Mouse (Mus musculus) heart, embryonic 10.5 days (tissue): ENCODE results near the gene Plcg2. TPM values are rescaled to one million over a fixed set of nuclear protein-coding genes. Genes with fewer than 3 reads are reported as not detected.

ENCODE experiments used
- DNase-seq: peaks from one replicate; pipeline ENCODE4 v3.0.0-alpha.2; 2017; ENCODE audit warnings: low spot score
- H3K27ac ChIP-seq: fragments of 300-500 bp; sonication (generic); 2 replicates; pipeline ENCODE4 v1.5.1; 2016; ENCODE audit warnings: mild to moderate bottlenecking
- H3K27me3 ChIP-seq: fragments of 300-500 bp; sonication (generic); 2 replicates; pipeline ENCODE4 v1.6.1; 2016; ENCODE audit warnings: mild to moderate bottlenecking; ENCODE audit not compliant: poor library complexity, insufficient read depth, severe bottlenecking
- H3K36me3 ChIP-seq: fragments of 300-500 bp; sonication (generic); 2 replicates; pipeline ENCODE4 v1.6.1; 2016; ENCODE audit warnings: mild to moderate bottlenecking, moderate library complexity
- H3K4me1 ChIP-seq: fragments of 300-500 bp; sonication (generic); 2 replicates; pipeline ENCODE4 v1.6.1; 2016; ENCODE audit warnings: mild to moderate bottlenecking
- H3K4me3 ChIP-seq: fragments of 300-500 bp; sonication (generic); 2 replicates; pipeline ENCODE4 v1.5.1; 2016; ENCODE audit warnings: mild to moderate bottlenecking, moderate library complexity
- H3K9me3 ChIP-seq: fragments of 300-500 bp; sonication (generic); 2 replicates; pipeline ENCODE4 v1.6.1; 2016; ENCODE audit warnings: mild to moderate bottlenecking, moderate library complexity
- WGBS: fragments of 180-500 bp; shearing (Covaris S2); methylation state at CpG from one replicate; pipeline ENCODE4 v1.1.7; 2016; 5-methylcytosine and 5-hydroxymethylcytosine counted together
- polyA plus RNA-seq: library from polyadenylated mRNA; unstranded; fragments of >200 nt; fragmentation: Nextera tagmentation; extraction: Ambion mirVana; gene quantifications from 2 replicates; pipeline ENCODE4 v1.2.1, GENCODE M21; 2016

Plcg2 gene
- 6.8 and 8.3 TPM in 2 replicates for polyA plus RNA-seq

DNA sequence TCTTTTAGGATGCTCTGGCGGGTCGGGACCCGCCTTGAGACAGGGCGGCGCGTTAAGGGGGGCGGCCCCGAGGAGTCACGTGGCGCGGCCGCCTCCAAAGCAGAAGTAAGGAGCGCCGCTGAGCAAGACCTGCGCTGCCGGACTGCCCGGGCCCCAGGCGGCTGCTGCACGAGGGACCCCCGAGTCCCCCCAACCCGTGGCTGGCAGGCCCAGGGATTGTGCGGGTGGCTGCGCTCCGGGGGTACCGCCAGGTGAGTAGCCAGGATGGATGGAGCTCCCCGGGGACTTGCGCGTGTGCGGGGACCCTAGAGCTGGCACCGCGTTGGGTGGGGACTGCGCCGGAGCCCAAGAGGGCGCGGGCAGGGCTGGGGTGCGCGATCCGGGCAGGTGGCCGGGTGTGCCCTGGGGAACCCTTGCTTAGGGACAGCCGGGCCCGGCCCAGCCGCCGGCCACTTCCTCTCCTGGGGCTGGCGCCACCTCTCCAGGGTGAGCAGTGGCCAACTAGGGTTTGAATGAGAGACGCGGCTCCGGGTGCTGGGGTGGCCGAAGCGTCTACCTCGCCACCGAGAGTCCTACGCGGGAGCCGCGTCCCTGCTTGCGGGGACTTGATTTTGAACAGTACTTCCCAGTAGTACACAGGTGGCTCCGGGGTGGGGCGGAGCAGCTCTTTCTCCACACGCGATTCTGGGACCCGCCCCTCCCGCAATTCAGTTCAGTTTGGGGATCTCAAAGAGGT is at the start of gene Plcg2:
Gene Plcg2 (plus strand): TSS at position 113 of the 736 bp plus-strand sequence.
- H3K27ac ChIP-seq = peak within 1 kb of the TSS; percentile 82
- no peaks in the 10 kb centered on the region for H3K9me3 ChIP-seq
- peak within 1 kb of the TSS; percentile 79 for H3K4me3 ChIP-seq
- DNase-seq = no peak
- H3K27me3 ChIP-seq = peaks cover 41% of the 10 kb centered on the region
- no peaks in the 10 kb centered on the region for H3K36me3 ChIP-seq
- 1% methylated on average over 62 of the region's 62 CpGs for whole genome bisulfite sequencing
- peaks cover 33% of the 10 kb centered on the region for H3K4me1 ChIP-seq

DNA sequence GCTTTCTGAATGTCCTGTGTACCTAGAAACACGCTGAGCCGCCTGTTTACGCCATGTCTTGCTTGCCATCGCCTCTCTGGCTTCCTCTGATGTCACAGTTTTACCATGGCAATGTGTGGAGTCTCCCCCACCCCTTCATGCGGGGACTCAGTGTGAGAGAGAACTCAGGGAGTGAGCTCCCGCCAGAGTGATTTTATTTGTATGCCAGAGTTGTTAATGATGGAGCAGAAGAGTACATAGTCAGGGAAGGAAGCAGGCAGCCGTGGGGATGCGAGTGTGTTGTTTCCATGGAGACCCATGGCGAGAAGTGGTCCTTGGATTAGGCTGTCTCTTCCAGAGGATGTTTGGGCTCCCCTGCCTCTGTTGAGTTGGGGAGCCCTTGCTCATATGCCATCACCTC is 47.0 kb upstream of the Plcg2 start:
- peaks cover 79% of the 10 kb centered on the region for H3K36me3 ChIP-seq
- WGBS = 87% methylated on average over 9 of the region's 9 CpGs
- DNase-seq = no peak
- H3K4me1 ChIP-seq = 0 out of 2 replicates have a peak, but pooled peaks cover 3% of the 10 kb centered on the region
- no peak overlapping the region for H3K27ac ChIP-seq
- H3K4me3 ChIP-seq = no peak overlapping the region
- H3K27me3 ChIP-seq = no peaks in the 10 kb centered on the region
- H3K9me3 ChIP-seq = no peaks in the 10 kb centered on the region

DNA sequence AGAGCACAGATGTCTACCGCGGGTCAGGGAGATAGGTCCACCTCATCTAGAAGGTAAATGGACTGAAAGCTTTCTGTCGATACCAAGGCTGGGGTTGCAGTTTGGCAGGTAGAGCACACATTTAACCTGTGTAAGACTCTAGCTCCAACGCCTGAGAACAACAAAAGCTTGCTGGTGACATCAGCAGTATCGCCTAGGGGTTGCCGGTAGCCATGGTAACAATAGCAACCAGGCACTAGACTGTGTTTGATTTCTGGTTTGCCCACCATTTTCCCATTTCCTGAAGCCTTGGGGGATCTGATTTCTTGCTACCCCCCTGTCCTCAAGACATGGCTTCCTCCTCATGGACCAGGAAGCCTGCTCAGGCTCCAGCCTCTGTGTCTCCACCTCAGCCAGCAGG is 44.1 kb upstream of the Plcg2 start:
- WGBS = 77% methylated on average over 6 of the region's 6 CpGs

DNA sequence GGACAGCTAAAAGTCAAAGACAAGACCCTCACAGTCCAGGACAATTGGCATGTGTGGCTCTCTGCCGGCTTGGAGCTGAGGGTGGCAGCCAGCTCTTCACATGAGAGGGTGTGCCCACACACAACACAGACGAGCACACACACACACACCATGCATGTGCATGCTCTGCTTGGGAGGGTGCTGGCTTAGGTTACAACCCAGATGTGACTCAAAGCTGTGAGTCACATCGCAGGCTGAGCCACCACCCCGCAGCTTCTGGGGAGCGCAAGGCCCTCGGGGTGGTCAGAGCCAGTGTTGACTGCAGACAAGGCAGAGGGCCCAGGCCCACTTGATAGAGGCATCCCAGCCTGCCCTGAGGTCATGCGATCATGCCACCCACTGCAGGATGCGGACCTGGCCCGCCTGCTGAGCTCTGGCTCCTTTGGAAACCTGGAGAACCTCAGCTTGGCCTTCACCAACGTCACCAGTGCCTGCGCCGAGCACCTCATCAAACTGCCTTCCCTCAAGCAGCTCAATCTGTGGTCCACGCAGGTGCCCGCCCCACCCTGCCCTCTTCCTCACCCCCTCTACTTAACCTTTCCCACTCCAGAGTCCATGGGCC is 43.5 kb upstream of the Plcg2 start:
- Histone ChIP-seq H3K4me3 (no peak overlapping the region), H3K9me3 (no peaks in the 10 kb centered on the region), H3K27ac (no peak overlapping the region), H3K36me3 (peaks cover 66% of the 10 kb centered on the region), H3K4me1 (peaks cover 13% of the 10 kb centered on the region; the same call in 1 of the 2 replicates), H3K27me3 (no peaks in the 10 kb centered on the region)
- 88% methylated on average over 14 of the region's 14 CpGs for WGBS
- no peak for DNase-seq

More for the DNA sequence above, 44.1 kb upstream of the Plcg2 start:
- Histone ChIP-seq H3K9me3 (no peaks in the 10 kb centered on the region), H3K36me3 (peaks cover 71% of the 10 kb centered on the region), H3K27me3 (no peaks in the 10 kb centered on the region), H3K4me3 (no peak overlapping the region), H3K27ac (no peak overlapping the region), H3K4me1 (peaks cover 13% of the 10 kb centered on the region; the same call in 1 of the 2 replicates)
- no peak for DNase-seq

DNA sequence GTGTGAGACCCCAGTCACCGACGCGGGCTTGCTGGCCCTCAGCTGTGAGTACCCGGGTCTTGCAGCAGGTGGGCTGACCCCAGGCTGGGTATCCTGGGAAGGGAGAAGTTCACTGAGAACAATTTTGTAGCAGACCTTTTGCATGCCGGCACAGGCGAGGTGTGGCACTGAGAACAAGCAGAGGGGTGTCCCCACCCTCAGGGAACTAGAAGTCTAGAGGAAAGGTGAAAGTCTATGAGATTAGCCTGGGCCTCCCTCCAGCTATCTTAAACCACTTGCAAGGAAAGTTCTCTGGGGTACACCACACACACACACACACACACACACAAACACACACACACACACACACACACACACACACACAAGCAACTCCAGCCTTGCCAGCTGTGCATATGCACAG is 42.4 kb upstream of the Plcg2 start:
- Histone ChIP-seq H3K4me3 (no peak overlapping the region), H3K27ac (no peak overlapping the region), H3K27me3 (no peaks in the 10 kb centered on the region), H3K4me1 (peaks cover 13% of the 10 kb centered on the region; the same call in 1 of the 2 replicates), H3K36me3 (peaks cover 61% of the 10 kb centered on the region), H3K9me3 (no peaks in the 10 kb centered on the region)
- WGBS = 87% methylated on average over 6 of the region's 6 CpGs
- DNase-seq = no peak

DNA sequence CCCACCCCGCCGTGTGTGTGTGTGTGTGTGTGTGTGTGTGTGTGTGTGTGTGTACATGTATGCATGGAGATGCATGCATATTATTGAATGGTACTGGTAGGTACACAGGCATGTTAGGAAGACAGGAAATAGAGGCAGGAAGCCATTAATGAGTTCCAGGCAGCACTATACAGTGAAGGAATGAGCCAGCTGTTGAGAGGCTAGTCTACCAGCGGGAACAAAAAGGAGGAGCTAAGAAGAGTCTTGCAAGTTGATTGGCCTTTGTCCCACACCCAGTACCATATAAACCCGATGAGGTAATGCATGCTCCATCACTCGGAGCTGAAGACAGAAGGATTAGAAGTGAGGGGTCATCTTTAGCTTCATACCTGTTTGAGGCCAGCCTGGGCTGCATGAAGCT is 39.7 kb upstream of the Plcg2 start:
- H3K36me3 ChIP-seq = peaks cover 46% of the 10 kb centered on the region
- no peaks in the 10 kb centered on the region for H3K9me3 ChIP-seq
- DNase-seq = no peak
- H3K4me1 ChIP-seq = peaks cover 13% of the 10 kb centered on the region; the same call in 1 of the 2 replicates
- H3K27me3 ChIP-seq = no peaks in the 10 kb centered on the region
- WGBS = 61% methylated on average over 5 of the region's 5 CpGs
- no peak overlapping the region for H3K27ac ChIP-seq
- H3K4me3 ChIP-seq = no peak overlapping the region

DNA sequence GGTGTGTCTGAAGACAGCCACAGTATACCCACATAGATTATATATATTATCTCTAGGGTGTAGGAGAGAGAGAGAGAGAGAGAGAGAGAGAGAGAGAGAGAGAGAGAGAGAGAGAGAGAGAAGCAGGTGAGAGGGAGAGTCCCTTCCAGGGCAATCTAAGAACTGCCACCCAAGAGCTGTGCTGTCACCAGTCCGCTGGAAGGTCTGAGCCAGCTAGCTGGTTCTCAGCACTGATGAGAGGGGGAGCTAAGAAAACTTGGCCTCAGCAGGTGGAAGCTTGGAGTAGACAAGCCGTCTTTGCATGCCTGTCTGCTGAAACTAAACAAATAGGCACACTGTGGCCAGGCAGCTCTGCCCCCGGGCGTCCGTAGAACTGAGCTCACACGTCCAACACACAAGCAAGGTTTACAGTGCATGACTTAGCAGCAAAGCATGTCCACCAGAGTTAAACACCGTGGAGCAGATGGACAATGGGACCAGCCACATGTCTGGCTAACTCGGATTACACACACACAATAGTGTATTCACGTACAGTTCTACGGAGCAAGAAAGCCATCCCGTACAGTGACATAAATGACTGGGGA is 35.3 kb upstream of the Plcg2 start:
- Histone ChIP-seq H3K4me1 (peaks cover 10% of the 10 kb centered on the region; the same call in 1 of the 2 replicates), H3K27me3 (no peaks in the 10 kb centered on the region), H3K4me3 (no peak overlapping the region), H3K36me3 (peaks cover 5% of the 10 kb centered on the region), H3K9me3 (no peaks in the 10 kb centered on the region), H3K27ac (no peak overlapping the region)
- DNase-seq = no peak
- WGBS = 83% methylated on average over 11 of the region's 11 CpGs

DNA sequence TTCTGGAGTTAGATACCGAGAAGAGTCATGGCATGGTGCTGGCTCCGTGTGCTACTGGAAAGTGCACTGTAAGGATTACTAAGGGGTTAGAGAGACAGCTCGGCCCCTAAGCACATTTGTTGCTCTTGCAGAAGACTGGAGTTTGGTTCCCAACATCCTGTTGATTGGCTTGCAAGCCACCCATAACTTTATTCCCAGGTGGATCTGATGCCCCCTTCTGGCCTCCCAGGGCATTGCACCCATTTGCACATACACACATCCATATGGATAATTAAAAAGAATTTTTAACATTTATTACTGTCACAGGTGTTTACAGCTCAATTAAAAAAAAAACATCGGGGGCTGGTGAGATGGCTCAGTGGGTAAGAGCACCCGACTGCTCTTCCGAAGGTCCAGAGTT is 33.6 kb upstream of the Plcg2 start:
- H3K36me3 ChIP-seq = peaks cover 3% of the 10 kb centered on the region; the same call in 1 of the 2 replicates
- no peak overlapping the region for H3K4me3 ChIP-seq
- no peaks in the 10 kb centered on the region for H3K27me3 ChIP-seq
- peaks cover under 1% of the 10 kb centered on the region for H3K4me1 ChIP-seq
- WGBS = 93% methylated on average over 6 of the region's 6 CpGs
- no peak for DNase-seq
- H3K9me3 ChIP-seq = no peaks in the 10 kb centered on the region
- no peak overlapping the region for H3K27ac ChIP-seq

DNA sequence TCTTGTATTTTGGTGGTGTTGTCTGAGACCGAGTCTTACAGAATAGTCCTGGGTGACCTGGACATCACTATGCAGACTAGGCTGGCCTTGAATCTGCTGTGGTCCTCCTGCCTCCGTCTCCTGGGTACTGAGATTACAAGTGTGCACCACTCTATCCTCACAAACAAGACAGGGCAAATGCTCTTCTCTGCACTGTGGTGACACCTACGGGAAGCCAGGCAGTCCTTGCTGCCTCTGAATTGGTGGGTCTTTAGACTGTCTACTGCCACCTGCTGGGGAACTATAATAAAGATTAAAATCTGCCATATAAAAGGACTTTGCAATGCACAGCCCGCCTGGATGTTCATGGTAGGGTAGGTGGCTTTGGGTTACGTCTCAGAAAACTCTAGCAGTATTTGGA is 32.8 kb upstream of the Plcg2 start:
- peaks cover 3% of the 10 kb centered on the region; the same call in 1 of the 2 replicates for H3K36me3 ChIP-seq
- 39% methylated on average over 5 of the region's 5 CpGs for WGBS
- no peaks in the 10 kb centered on the region for H3K27me3 ChIP-seq

DNA sequence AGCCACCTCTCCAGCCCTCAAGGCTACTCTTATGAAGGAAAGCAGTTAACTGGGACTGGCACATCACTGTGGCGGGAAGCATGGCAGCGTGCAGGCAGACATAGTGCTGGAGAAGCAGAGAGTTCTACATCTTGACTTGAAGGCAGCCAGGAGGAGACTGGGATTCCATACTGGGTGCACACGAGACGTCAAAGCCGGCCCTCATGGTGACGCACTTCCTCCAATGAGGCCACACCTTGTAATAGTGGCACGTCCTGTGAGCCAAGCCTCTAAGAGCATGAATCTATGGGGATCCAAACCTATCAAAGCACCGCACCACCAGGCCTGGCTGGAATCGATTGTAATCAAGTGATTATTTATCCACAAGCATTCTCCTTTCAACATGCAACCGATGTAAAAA is 30.6 kb upstream of the Plcg2 start:
- Histone ChIP-seq H3K4me1 (peaks cover 18% of the 10 kb centered on the region), H3K9me3 (no peaks in the 10 kb centered on the region), H3K36me3 (no peaks in the 10 kb centered on the region), H3K27ac (no peak overlapping the region), H3K27me3 (no peaks in the 10 kb centered on the region), H3K4me3 (no peak overlapping the region)
- no peak for DNase-seq
- WGBS = 85% methylated on average over 10 of the region's 10 CpGs

More for the DNA sequence above, 32.8 kb upstream of the Plcg2 start:
- no peak overlapping the region; the same call in 1 of the 2 replicates for H3K27ac ChIP-seq
- H3K9me3 ChIP-seq = no peaks in the 10 kb centered on the region
- H3K4me3 ChIP-seq = no peak overlapping the region
- H3K4me1 ChIP-seq = peaks cover 7% of the 10 kb centered on the region
- DNase-seq = no peak

DNA sequence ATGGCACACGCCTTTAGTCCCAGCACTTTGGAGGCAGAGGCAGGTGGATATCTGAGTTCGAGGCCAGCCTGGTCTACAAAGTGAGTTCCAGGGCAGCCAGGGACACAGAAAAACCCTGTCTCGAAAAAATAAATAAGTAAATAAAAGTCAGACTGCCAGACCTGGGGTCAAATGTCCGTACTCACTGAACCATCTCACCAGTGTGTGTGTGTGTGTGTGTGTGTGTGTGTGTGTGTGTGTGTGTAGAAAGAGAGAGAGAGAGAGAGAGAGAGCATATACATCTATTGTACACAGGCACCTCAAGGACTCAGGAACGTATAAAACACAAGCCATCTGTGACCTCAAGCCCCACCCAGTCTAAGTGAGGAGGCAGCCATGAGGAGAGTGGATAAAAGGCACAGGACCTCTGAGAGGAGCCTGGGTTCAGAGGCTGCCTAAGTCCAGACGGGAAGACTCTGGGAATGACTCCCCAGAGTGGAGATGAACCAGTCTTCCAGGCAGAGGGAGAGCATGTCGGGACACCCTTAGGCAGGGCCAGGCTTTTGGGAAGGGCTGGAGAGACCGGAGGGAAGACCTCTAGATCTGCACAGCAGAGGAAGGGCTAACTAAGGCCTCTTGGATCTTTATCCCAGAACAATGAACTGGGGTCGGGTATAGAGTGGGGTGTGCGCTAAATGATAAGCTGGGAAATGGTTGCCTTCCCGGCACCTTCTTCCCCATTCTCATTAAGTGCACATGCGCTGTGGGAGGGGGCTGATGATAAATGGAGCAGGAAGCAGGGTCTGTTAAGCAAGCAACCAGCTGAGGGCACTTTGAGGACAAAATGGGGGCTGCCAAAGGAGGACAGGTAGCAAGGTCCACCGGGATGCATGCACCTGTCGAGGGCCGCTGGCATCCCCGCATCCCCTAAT is 28.4 kb upstream of the Plcg2 start:
- peaks cover 18% of the 10 kb centered on the region for H3K4me1 ChIP-seq
- H3K4me3 ChIP-seq = peak overlapping the region; percentile 51
- peak overlapping the region; percentile 82 for H3K27ac ChIP-seq
- 32% methylated on average over 16 of the region's 16 CpGs for WGBS
- H3K36me3 ChIP-seq = no peaks in the 10 kb centered on the region
- DNase-seq = no peak
- H3K27me3 ChIP-seq = no peaks in the 10 kb centered on the region
- no peaks in the 10 kb centered on the region for H3K9me3 ChIP-seq

DNA sequence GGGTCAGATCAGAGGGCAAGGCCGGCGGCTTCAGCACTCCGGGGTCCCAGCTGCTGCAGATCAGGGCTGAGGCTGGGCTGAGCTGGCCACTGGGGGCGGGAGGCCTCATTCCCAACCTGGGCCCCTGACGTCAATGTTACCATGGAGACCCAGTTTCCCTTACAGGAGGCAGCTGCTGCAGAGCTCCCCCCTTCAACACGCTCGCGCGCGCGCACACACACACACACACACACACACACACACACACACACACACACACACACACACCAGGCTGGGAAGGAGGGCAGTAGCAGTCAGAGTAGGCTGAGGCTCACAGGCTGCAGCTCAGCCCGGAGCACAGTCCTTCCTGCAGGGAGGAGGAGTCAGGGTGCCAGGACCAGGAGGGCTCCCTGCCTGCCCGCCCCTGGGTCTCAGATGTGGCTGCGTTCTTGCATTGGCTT is 27.7 kb upstream of the Plcg2 start:
- DNase-seq = peak; percentile 94
- H3K4me3 ChIP-seq = peak overlapping the region; percentile 51
- no peaks in the 10 kb centered on the region for H3K36me3 ChIP-seq
- WGBS = under 1% methylated on average over 8 of the region's 14 CpGs
- peaks cover 18% of the 10 kb centered on the region for H3K4me1 ChIP-seq
- no peaks in the 10 kb centered on the region for H3K9me3 ChIP-seq
- no peaks in the 10 kb centered on the region for H3K27me3 ChIP-seq
- peak overlapping the region; percentile 82 for H3K27ac ChIP-seq
